Mouse (Mus musculus) kidney, postnatal 36 days (tissue): ENCODE results near the gene Stmn3.
A peak's percentile ranks its signal among the peaks of the same experiment; 100 is the strongest.

ENCODE experiments used
- DNase-seq, 2 experiments: peaks; one replicate each; pipeline ENCODE4 v3.0.0; 2021 to 2022; ENCODE audit warnings: mixed read lengths in 2 of 2

Gene Stmn3

DNA sequence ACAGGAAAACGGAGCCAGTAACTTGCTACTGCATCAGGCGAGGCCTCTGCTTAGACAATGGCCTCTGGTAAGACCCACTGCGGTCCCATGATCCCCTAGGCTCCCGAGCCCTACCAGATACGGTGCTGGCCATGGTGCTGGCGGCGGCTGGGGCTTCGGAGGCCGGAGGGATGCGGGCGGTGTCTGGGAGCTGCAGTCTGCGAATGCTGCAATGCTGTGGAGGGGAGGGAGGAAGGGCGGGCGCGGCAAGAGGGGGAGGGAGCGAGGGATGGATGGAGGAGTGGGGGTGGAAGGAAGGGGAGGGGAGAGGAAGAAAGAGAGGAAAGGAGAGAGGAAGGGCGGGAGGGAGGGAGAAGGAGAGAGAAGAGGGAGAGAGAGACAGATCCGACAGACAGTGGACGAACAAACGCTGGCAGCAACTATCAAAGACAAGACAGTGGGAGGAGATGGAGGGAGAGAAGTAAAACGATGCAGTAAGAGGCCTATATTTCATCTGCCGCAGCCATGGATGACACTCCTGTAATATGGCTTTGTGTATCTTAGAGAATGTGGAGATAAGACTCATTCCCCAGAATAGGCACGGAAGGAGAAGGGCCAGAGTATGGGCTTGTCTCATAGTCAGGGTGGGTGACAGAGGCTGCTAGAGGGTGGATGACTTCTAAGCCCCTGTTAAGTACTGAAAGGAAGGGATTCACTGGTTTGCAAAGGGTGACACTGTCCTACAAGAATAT is at the start of gene Stmn3:
Gene Stmn3 (minus strand): TSS at position 421 of the 731 bp plus-strand sequence.
- peak; percentile 28 to 75 for DNase-seq

DNA sequence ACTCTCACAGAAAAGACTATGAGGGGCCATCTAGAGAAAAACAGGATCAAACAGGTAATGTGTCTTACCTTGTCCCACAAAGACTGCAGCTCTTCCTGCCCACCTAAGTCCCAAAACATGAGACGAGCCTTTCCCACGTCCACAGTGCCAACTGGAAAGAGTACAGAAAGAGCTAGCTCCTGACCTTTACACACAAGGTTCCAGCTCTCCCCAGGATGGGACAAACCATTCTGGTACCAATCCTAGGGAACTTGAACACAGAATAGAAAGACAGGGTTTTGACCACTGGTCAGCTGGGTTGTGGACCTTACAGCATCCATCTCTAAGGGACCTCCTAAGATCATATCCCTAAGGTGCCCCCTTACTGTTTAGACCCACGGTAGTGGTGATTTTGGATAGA is 49.6 kb upstream of the Stmn3 start:
- no peak for DNase-seq

DNA sequence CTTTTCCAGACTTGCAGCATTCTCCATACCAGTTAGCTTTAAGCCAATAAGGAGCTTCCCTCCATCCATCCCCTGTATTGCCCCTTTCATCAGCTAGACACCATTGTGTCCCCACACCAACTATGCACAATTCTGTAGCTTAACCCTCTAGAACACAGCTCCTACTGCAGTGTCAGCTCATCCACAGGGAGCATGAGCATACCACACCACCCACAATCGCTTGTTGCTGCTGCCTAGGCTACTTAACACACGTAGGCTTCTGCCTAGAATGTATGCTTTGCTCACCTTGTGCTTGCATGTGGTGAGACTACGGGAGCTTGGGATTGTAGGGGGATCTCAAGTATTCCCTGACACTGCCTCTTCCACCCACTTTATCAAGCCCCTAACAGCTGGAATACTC is 42.5 kb upstream of the Stmn3 start:
- no peak for DNase-seq

DNA sequence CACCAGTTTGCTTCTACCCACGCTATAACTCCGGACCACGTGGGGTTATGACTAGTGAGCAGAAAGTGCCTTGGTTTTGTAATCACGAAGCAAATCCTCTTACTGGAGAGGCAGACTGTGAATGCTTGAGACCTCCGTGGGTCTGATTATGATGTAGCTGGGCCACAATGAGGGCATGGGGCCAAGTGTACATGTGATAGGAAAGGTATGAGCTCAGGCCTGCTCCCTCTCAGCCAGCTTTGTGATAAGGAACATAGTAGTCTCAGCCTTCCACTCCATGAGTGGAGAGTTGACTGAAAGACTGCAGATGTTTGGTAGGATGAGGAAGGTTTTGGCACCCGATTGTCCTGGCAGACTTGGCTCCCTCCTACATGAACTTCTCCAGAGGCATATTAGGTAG is 28.5 kb upstream of the Stmn3 start:
- DNase-seq = no peak

DNA sequence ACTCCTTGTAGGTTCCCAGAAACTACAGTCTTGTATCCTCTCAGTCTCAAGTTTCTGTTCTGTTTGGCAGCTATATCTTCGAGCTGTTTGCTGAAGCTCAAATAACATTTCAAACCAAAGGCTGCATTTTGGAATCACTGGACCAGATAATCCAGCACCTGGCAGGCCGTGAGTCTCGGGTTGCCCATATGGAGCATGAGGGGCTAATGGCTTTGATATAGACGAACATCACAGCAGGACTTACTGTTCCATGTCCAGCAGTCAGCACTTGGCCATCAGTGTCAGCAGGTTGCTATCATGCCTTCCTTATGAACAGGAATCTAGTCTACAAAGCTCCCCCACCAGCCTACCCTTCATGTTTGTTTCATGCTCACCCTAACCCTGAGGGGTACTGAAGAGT is 26.1 kb upstream of the Stmn3 start:
- no peak for DNase-seq

DNA sequence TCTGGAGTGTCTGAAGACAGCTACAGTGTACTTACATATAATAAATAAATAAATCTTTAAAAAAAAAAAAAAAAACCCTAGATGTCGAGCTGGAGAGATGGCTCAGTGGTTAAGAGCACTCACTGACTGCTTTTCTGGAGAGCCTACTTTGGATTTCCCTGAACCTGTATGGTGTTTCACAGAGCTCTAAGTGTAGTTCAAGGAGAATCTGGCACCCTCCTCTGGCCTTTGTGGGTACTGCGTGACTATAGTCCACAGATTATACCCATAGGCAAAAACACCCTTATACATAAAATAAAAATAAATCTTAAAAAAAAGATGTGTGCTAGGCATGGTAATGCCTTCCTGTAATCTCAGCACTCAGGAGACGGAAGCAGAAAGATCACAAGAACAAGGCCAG is 19.7 kb upstream of the Stmn3 start:
- peak; percentile 72 to 88 for DNase-seq

DNA sequence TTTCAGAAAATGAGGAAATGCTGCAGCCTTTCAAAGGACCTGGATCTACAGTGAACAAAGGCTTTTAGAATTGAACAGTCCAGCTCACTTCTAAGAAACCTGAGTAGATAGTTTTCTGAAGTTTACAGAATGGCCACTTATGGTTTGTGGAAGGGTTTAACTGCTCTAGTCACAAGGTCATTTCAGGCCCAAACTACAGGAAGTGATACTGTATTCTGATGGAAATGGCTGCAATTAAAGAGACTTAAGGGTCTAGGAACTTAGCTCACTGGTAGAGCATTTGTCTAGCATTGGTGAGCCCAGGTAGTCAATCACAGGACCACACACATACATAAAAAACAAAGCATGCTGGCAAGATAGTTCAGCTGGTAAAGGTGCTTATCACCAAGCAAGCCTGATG is 18.2 kb upstream of the Stmn3 start:
- no peak for DNase-seq

DNA sequence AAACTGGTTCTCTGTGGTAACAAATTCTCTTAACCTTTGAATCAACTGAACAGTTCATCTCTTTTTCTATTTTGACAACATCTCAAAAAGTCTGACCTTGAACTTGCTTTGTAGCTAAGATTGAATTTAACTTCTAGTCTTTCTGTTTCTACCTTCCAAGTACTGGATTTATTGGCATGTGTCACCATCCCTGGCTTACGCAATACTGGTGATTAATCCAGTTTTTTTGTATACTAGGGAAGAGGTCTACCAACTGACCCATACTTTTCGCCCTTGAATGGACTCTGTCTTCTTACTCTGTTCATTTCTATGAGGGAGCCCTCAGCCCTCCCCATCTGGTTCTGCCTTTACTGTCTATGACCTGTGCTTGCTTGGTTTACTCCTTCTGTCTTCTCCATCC is 11.8 kb upstream of the Stmn3 start:
- DNase-seq = no peak

DNA sequence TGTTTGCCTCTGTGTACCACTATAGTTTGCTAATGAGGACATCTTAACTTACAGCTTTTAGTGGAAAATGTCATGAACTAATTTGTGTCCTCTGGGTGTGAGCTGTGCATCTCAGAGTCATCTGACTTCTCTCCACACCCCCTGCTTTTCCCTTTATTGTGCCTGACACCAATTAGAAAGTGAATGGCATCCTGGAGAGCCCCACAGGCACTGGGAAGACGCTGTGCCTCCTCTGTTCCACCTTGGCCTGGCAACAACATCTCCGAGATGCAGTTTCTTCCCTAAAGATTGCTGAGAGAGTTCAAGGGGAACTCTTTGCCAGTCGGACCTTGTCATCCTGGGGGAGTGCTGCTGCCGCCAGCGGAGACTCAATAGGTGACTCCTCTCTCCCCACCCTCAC is 7.8 kb upstream of the Stmn3 start:
- DNase-seq = no peak

DNA sequence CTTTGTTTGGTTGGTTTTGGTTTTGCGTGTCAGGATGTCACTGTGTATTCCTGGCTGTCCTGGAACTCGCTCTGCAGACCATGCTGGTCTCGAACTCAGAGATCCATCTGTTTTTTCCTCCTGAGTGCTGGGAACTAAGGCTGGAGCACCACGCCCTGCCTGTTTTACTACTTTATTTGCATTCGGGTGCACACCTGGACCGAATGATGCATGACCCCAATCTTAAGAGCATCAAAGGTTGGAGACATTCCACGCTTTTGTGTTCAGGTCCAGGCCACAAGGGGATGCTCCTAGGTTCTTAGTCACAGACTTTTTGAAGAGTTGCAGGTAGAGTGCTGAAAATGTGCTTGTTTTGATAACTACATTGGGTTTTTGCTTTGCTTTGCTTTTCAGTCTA is 5.8 kb upstream of the Stmn3 start:
- DNase-seq = no peak

DNA sequence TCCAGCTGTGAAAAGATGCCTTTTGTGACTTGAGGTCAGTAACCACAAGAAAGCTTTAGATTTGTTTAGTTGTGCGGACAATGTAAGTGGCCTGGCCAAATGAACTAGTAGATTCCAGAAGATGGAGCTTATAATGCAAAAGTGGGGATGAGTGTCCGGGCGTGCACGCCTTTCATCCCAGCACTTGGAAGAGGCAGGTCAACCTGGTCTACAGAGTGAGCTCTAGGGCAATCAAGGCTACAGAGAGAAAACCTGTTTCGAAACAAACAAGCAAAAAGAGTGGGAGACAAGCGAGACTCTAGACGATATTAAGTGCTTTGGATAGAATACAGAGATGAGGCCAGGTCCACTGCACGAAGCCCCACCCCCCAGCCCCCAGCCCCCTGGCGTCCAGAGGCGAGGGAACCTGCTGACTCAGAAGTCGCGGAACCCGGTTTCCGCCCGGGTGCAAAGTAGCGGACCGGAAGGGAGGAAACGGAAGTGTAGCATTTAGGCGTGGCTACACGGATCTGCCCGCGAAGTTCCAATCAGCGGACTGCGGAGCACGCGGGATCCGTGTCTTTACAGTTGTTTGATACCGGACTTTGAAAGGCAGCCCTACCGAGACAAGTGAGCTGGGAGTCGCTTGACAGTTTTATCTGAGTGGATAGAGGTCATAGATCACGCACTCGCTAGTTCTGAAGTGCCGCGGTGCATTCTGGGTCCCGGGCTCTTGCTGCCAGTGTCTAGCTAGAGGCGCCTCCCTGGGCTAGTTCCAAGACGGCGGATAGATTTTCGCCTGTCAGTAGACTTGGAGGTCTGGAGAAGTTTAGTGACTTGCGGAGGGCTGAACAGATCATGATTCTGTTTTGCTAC is 5.2 kb upstream of the Stmn3 start, which contains the start of gene Rtel1:
Gene Rtel1 (plus strand): TSS at position 492 of the 855 bp plus-strand sequence.
- DNase-seq = peak; percentile 78 to 89

DNA sequence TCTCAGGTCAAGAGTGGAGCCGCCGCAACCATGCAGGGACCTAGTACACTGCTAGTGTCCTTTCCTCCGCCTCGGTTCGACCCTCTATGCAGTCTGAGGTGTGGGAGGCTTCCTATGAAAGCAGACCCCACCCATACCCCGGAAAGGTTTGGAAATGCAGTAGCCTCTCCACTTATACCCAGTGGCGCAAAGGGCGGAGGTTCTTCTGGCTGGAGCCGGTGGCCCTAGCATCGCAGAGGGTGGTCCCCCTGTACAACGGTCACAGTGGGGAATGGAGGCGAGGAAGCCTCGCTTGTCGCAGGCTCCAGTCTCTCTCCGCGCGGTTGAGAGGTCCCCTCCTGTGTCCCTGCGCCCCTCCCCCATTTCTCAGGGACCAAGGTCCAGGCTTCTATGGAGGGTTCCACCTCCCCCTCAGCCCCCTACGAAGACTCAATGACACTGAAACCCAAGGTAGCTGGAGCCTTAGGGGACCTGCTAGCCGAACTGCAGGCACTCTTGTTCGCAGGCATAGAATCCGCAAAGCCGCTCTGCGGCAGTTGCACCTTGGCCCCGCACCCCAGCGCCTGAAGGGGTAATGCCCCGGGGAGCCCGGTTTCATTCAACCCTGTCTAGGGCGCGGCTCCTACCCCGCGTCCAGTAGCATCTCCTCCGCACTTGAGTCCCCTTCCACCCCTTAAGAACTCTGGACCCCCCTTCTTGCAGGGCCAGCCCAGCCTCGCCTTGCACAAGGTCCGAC is 788 bp downstream of the Stmn3 start:
- peak in 1 of 2 experiments; percentile 9 for DNase-seq

DNA sequence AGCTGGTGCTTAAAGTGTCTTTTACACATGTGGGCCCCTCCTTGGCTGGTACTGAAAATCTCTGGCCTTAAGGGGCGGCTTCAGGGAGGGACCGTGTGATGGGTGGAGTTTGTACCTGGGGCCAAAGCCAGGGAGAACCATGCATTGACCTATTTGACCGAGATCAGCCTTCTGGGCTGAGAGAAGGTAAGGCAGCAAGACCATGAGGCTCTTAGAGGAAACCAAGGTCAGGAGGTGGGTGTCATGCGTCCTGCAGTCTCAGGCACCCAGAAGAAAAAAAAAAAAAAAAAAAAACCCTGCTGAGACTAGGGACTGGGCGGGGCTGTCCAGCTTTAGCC is 1.3 kb downstream of the Stmn3 start:
- DNase-seq = no peak

DNA sequence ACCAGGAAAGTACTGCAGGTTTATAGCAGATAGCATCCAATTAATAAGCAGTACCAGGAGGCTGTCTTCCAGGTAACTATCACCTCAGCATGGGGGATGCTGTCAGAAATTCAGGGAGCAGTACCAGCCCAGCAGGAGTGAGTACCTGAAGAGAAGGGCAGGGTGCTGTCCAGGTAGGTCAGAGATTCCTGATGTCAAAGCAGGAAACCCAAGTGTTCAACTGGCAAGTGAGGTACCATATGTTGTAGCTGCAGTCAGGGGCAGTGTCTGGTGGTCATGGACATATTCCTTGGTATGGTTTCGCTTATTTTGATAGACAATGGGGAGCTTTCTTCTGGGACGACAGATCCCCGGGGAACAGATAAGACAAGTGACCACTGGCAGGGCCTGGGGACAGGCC is 1.9 kb downstream of the Stmn3 start:
- DNase-seq = no peak

DNA sequence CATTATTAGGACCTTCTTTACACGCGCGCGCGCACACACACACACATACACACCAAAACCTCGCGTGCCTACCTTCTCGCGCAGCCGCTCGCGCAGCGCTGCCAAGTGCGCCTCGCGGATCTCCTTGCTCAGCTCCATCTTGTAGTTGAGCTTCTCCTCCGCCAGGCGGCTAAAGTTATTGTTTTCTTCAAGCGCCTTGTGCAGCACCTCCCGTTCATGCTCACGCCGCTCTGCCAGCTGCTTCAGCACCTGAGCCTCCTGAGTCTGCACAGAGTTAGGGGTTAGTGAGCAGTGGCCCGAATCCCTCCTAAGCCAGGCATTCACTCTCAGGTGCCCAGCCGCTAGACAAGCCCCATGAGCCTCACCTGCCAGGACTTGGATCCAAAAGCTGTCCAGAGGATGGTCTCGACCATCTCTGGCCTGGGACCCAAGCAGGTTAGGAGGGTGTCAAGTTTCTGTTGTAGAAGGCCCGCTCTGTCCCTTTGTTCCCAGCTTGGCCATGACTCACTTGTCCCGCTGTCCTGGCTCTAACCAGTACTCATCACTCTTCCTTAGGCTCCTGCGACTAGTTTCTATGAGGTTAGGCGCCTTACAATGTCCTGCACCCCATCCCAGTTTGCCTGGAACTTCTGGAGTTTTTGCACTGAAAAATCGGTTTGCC is 7.0 kb downstream of the Stmn3 start:
- peak; percentile 48 to 80 for DNase-seq

DNA sequence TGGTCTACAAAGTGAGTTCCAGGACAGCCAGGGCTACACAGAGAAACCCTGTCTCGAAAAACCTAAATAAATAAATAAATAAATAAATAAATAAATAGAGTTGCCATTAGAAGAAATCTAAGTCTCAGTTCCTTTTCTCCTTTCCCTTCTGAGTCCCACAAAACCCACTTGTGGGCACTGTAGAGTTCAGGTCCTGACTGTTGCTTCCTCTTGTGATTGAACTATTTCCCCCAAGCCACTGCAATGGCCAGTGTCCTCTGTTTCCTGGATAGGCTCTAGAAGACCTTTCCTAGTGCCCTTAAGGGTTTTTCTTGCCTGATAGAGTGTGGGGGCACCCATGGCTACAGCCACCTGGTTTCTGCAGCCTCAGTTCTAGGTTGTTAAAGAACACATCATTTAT is 9.4 kb downstream of the Stmn3 start:
- DNase-seq = no peak

DNA sequence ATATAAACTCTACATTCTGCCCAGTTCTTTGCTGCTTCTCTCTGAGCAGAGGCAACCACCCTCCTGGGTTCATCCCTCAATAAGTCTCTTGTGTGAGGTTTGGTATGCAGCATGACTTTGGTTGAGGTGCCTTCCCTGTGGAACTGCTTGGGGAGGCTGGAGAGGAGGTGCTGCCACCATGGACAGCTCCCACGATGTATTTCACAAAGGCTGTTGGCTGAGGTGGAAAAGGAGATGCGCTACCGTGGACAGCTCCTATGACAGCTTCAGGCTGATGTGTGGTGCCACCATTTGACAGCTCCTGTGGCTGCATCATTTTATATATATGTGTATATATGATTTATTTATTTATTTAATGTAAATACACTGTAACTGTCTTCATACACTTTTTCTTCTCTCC is 12.3 kb downstream of the Stmn3 start:
- peak in 1 of 2 experiments; percentile 58 for DNase-seq

DNA sequence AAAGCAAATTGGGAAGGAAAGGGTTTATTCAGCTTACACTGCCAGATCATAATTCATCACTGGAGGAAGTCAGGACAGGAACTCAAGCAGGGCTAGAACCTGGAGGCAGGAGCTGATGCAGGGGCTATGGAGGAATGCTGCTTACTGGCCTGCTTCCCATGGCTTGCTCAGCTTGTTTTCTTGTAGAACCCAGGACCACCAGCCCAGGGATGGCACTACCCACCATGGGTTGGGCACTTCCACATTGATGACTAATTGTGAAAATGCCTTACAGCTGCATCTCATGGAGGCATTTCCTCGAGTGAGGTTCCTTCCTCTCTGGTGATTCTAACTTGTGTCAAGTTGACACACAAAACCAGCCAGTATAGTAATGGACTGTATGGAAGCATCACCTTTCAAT is 23.4 kb downstream of the Stmn3 start:
- DNase-seq = no peak

DNA sequence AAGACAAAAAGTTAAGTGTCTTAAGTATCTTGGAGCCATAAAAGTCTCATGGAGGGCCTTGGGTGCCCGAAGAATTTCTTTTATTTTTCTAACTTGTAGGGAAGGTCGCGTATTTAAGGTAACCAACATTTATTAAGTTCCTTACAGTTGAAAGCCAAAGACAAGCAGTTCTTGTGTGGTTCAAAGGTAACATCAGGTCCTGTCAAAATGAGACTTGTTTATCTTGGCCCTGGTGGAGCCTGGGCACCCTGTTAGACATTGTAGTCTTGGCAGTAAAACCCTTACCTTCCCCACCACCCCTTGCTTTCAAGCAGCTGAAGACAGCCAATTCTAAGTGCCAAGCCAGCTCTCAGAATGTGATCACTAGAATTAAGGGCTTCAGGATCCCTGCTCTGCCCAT is 25.6 kb downstream of the Stmn3 start:
- peak; percentile 32 to 41 for DNase-seq

DNA sequence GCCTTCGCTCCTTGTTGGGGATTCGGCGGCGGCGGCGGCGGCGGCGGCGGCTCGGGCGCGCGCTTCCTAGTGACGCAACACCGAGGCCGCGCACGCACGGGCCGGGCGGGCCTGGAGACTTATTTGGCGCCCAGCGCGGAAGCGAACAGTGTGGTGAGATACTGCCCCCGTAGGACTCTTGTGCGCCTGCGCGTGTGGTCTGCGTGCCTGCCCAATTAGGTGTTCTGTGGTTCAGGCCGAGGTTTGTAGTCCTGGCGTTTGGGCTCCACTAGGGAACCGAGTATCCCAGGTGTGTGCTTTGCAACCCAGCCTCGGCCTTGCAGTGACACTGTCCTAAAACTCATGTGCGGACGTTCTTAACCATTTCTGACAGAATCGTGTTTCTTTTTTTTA is 26.3 kb downstream of the Stmn3 start, which contains the start of gene Gmeb2:
Gene Gmeb2 (minus strand): TSS at position 78 of the 393 bp plus-strand sequence.
- DNase-seq = peak; percentile 94 to 97

DNA sequence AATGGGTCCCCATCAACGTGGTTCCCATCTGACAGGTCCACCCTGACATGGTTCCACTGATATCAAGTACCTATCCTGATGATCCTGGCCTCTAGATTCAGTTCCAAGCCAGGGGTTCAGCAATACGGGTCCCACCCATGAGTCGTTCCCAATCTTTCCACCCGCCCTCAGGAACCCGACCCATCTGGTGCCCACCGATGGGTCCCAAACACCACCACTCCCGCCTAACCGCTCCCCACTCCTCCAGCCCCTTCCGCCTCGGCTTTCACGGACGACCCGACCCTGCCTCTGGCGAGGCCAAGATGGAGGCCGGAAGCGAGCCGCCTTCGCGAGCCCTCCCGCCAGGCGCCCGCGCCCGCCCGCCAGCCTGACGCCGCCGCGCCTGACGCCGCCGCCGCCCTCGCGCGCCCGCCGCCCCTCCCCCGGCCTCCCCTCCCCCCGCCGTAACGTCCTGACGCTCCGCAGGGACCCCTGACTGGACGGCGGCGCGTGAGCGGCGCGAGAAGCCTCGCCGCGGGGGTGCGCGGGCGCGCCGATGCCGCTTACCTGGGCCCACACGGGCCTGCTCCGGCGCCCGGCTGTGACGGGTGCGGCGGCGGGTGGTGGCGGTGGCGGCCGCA is 26.9 kb downstream of the Stmn3 start:
- DNase-seq = peak; percentile 82 to 90

DNA sequence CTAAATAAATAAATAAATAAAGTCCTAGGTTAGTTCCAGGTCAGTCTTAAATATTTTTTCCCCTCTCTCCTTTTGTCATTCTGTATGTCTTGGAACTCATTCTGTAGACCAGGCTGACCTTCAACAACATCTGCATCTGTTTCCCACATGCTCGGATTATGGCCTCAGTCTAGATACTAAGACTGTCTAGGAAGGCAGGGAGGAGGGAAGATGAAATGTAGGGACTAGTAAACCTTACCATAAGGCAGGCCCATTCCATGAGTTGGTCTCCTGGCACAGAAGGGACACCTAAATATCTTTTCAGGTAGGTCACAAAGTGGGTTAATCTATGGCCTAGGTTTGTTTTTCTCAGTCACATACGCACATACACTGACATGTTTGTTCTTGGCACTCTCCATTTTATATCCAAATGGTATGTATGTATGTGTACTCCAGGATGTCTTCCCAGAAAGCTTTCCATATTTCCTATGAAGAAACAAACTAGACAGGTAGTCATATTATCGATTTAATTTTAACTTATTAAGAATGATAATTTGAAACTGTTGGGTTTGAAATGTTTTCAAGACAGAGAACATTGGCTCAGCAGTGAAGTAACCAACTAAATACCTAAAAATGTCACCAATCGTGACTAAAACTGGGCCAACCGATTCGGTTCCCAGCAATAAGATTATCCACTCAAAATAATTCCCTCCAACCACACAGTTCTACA is 27.5 kb downstream of the Stmn3 start:
- no peak for DNase-seq
